Mouse (Mus musculus) liver, embryonic 13.5 days (tissue): Measurements from ENCODE around the gene Tcf7l2. TPM values are rescaled to one million over a fixed set of nuclear protein-coding genes. Genes with fewer than 3 reads are reported as not detected.

Experiments
- ATAC-seq: fragments of 200-750 bp; cut with Nextera tagmentation; 2 replicates; pipeline ENCODE4 v1.8.0; 2017; ENCODE audit warnings: low read depth, mild to moderate bottlenecking, moderate number of reproducible peaks, moderate library complexity
- DNase-seq: peaks from one replicate; pipeline ENCODE4 v3.0.0; 2022
- H3K27ac ChIP-seq: fragments of 300-500 bp; sonication (generic); 2 replicates; pipeline ENCODE4 v1.5.1; 2015; ENCODE audit warnings: moderate library complexity, mild to moderate bottlenecking, inconsistent platforms
- H3K27me3 ChIP-seq: fragments of 300-500 bp; sonication (generic); 2 replicates; pipeline ENCODE4 v1.6.1; 2015; ENCODE audit warnings: mild to moderate bottlenecking, inconsistent platforms
- H3K36me3 ChIP-seq: fragments of 300-500 bp; sonication (generic); 2 replicates; pipeline ENCODE4 v1.6.1; 2015; ENCODE audit warnings: mild to moderate bottlenecking, inconsistent platforms
- H3K4me1 ChIP-seq: fragments of 300-500 bp; sonication (generic); replicated peaks from 2 replicates; pipeline ENCODE4 v1.6.1; 2015; ENCODE audit warnings: inconsistent platforms
- H3K4me2 ChIP-seq: fragments of 300-500 bp; sonication (generic); 2 replicates; pipeline ENCODE4 v1.6.1; 2015; ENCODE audit warnings: inconsistent platforms, mild to moderate bottlenecking, moderate library complexity
- H3K4me3 ChIP-seq: fragments of 300-500 bp; sonication (generic); replicated peaks from 2 replicates; pipeline ENCODE4 v1.5.1; 2015; ENCODE audit warnings: mild to moderate bottlenecking, inconsistent platforms
- H3K9ac ChIP-seq: fragments of 300-500 bp; sonication (generic); 2 replicates; pipeline ENCODE4 v1.6.1; 2015; ENCODE audit warnings: mild to moderate bottlenecking, inconsistent platforms
- H3K9me3 ChIP-seq: fragments of 300-500 bp; sonication (generic); replicated peaks from 2 replicates; pipeline ENCODE4 v1.6.1; 2016; ENCODE audit warnings: inconsistent platforms
- whole genome bisulfite sequencing: fragments of 180-500 bp; shearing (Covaris S2); methylation state at CpG from one replicate; pipeline ENCODE4 v1.1.7; 2015; ENCODE audit not compliant: insufficient replicate concordance; 5-methylcytosine and 5-hydroxymethylcytosine counted together
- polyA plus RNA-seq: library from polyadenylated mRNA; unstranded; fragments of >200 nt; fragmentation: Nextera tagmentation; extraction: Ambion mirVana; gene quantifications from 2 replicates; pipeline ENCODE4 v1.2.1, GENCODE M21; 2015

The Tcf7l2 gene
- polyA plus RNA-seq, 1 experiment from 2014 or later = 17.8 TPM

- ATAC-seq (no peak), DNase-seq (no peak)
- Histone ChIP-seq H3K4me1 (peaks cover 5% of the 10 kb centered on the region; the same call in 1 of the 2 replicates), H3K4me3 (no peak overlapping the region), H3K4me2 (no peak overlapping the region), H3K36me3 (peaks cover 11% of the 10 kb centered on the region), H3K27ac (no peak overlapping the region; the same call in 1 of the 2 replicates), H3K9me3 (no peaks in the 10 kb centered on the region), H3K27me3 (no peaks in the 10 kb centered on the region), H3K9ac (no peak overlapping the region)
- 76% methylated on average over 5 of the region's 5 CpGs for WGBS
These were observed 209.8 kb downstream of the Tcf7l2 start for GRCm38 (mm10) chr19:55951397-55951796.

GRCm38 (mm10) chr19:55953207-55953606 is 211.6 kb downstream of the Tcf7l2 start:
- no peak overlapping the region for H3K4me3 ChIP-seq
- DNase-seq (no peak), ATAC-seq (no peak)
- 77% methylated on average over 3 of the region's 3 CpGs for WGBS
- no peaks in the 10 kb centered on the region for H3K27me3 ChIP-seq
- no peak overlapping the region; the same call in 1 of the 2 replicates for H3K9ac ChIP-seq
- peaks cover 5% of the 10 kb centered on the region; the same call in 1 of the 2 replicates for H3K4me1 ChIP-seq
- no peaks in the 10 kb centered on the region for H3K9me3 ChIP-seq
- no peak overlapping the region for H3K4me2 ChIP-seq
- no peak overlapping the region; the same call in 1 of the 2 replicates for H3K27ac ChIP-seq
- peaks cover 11% of the 10 kb centered on the region for H3K36me3 ChIP-seq

- H3K4me3 ChIP-seq = no peak overlapping the region
- H3K4me1 ChIP-seq = peaks cover 5% of the 10 kb centered on the region; the same call in 1 of the 2 replicates
- no peak overlapping the region for H3K4me2 ChIP-seq
- ATAC-seq (no peak), DNase-seq (no peak)
- no peaks in the 10 kb centered on the region for H3K27me3 ChIP-seq
- H3K9me3 ChIP-seq = no peaks in the 10 kb centered on the region
- peaks cover 6% of the 10 kb centered on the region; the same call in 1 of the 2 replicates for H3K36me3 ChIP-seq
- WGBS = 55% methylated on average over 3 of the region's 3 CpGs
- no peak overlapping the region for H3K27ac ChIP-seq
- H3K9ac ChIP-seq = no peak overlapping the region
These were observed 213.5 kb downstream of the Tcf7l2 start for GRCm38 (mm10) chr19:55955126-55955525.

GRCm38 (mm10) chr19:55956745-55957144 is 215.1 kb downstream of the Tcf7l2 start:
- Histone ChIP-seq H3K4me3 (no peak overlapping the region), H3K27me3 (no peaks in the 10 kb centered on the region), H3K9ac (no peak overlapping the region), H3K27ac (no peak overlapping the region), H3K4me2 (no peak overlapping the region), H3K4me1 (peaks cover 5% of the 10 kb centered on the region; the same call in 1 of the 2 replicates), H3K9me3 (no peaks in the 10 kb centered on the region), H3K36me3 (no peaks in the 10 kb centered on the region)
- DNase-seq (no peak), ATAC-seq (no peak)
- 76% methylated on average over 6 of the region's 6 CpGs for WGBS

- Histone ChIP-seq H3K27ac (no peak overlapping the region), H3K4me3 (no peak overlapping the region), H3K4me2 (no peak overlapping the region), H3K4me1 (no peaks in the 10 kb centered on the region), H3K36me3 (no peaks in the 10 kb centered on the region), H3K27me3 (peaks cover 13% of the 10 kb centered on the region), H3K9me3 (no peaks in the 10 kb centered on the region), H3K9ac (no peak overlapping the region)
- 84% methylated on average over 3 of the region's 3 CpGs for WGBS
- no peak for DNase-seq
- ATAC-seq = no peak
These were observed 222.8 kb downstream of the Tcf7l2 start for GRCm38 (mm10) chr19:55964421-55964820.

- no peak overlapping the region for H3K9ac ChIP-seq
- no peak overlapping the region for H3K4me2 ChIP-seq
- DNase-seq (no peak), ATAC-seq (no peak)
- H3K4me1 ChIP-seq = no peaks in the 10 kb centered on the region
- H3K36me3 ChIP-seq = no peaks in the 10 kb centered on the region
- WGBS = 48% methylated on average over 7 of the region's 7 CpGs
- no peaks in the 10 kb centered on the region for H3K9me3 ChIP-seq
- no peak overlapping the region for H3K4me3 ChIP-seq
- H3K27ac ChIP-seq = no peak overlapping the region
- H3K27me3 ChIP-seq = peaks cover 26% of the 10 kb centered on the region
These were observed 224.4 kb downstream of the Tcf7l2 start for GRCm38 (mm10) chr19:55966066-55966465.

GRCm38 (mm10) chr19:55969929-55970531 is 228.4 kb downstream of the Tcf7l2 start:
- H3K27me3 ChIP-seq = peaks cover 29% of the 10 kb centered on the region
- DNase-seq (no peak), ATAC-seq (no peak)
- 41% methylated on average over 14 of the region's 14 CpGs for WGBS
- no peaks in the 10 kb centered on the region for H3K4me1 ChIP-seq
- H3K36me3 ChIP-seq = no peaks in the 10 kb centered on the region
- H3K27ac ChIP-seq = no peak overlapping the region
- no peaks in the 10 kb centered on the region for H3K9me3 ChIP-seq
- H3K9ac ChIP-seq = no peak overlapping the region
- H3K4me3 ChIP-seq = no peak overlapping the region
- no peak overlapping the region for H3K4me2 ChIP-seq

GRCm38 (mm10) chr19:55976073-55976472 is 234.5 kb downstream of the Tcf7l2 start:
- Histone ChIP-seq H3K9ac (no peak overlapping the region), H3K4me1 (no peaks in the 10 kb centered on the region), H3K27ac (no peak overlapping the region), H3K4me3 (no peak overlapping the region), H3K4me2 (no peak overlapping the region), H3K27me3 (peaks cover 3% of the 10 kb centered on the region), H3K9me3 (no peaks in the 10 kb centered on the region), H3K36me3 (no peaks in the 10 kb centered on the region)
- 75% methylated on average over 9 of the region's 9 CpGs for WGBS
- no peak for ATAC-seq
- DNase-seq = no peak
